Mouse (Mus musculus) CH12.LX (cell line): ENCODE data around the gene Irf2.

Experiments used
- CTCF ChIP-seq, 2 experiments: IDR thresholded peaks in 1 of 2; conservative IDR thresholded peaks in 1 of 2; 2 replicates each; pipeline ENCODE4 v1.5.1; 2011 to 2012; ENCODE audit warnings: low read depth in 2 of 2, low read length in 2 of 2, improper control_type of control experiment in 1 of 2, inconsistent platforms in 1 of 2, mild to moderate bottlenecking in 1 of 2, moderate library complexity in 1 of 2
- E2F4 ChIP-seq: IDR thresholded peaks from 2 replicates; pipeline ENCODE4 v1.6.1; 2011; ENCODE audit warnings: low read depth, low read length, improper control_type of control experiment; ENCODE audit not compliant: insufficient replicate concordance
- EP300 ChIP-seq: IDR thresholded peaks from 2 replicates; pipeline ENCODE4 v1.6.1; 2011; ENCODE audit warnings: low read length, improper control_type of control experiment
- ETS1 ChIP-seq: conservative IDR thresholded peaks from 2 replicates; pipeline ENCODE4 v1.6.1; 2012; ENCODE audit warnings: low read depth, mild to moderate bottlenecking, inconsistent platforms, low read length, improper control_type of control experiment, moderate library complexity
- MAZ ChIP-seq: IDR thresholded peaks from 2 replicates; pipeline ENCODE4 v1.6.1; 2012; ENCODE audit warnings: low read depth, mild to moderate bottlenecking, inconsistent platforms, low read length, improper control_type of control experiment, moderate library complexity
- NELFE ChIP-seq: IDR thresholded peaks from 2 replicates; pipeline ENCODE4 v1.6.1; 2011; ENCODE audit warnings: low read depth, low read length, improper control_type of control experiment
- NRF1 ChIP-seq: IDR thresholded peaks from 2 replicates; pipeline ENCODE4 v1.6.1; 2014; ENCODE audit warnings: low read depth, mild to moderate bottlenecking, inconsistent platforms, low read length, improper control_type of control experiment, moderate library complexity
- POLR2A ChIP-seq: IDR thresholded peaks from 2 replicates; pipeline ENCODE4 v1.6.1; 2011; ENCODE audit warnings: low read depth, mild to moderate bottlenecking, improper control_type of control experiment, low read length
- SIN3A ChIP-seq: IDR thresholded peaks from 2 replicates; pipeline ENCODE4 v1.6.1; 2012; ENCODE audit warnings: low read length, improper control_type of control experiment, inconsistent platforms
- ZC3H11A ChIP-seq: IDR thresholded peaks from 2 replicates; pipeline ENCODE4 v1.6.1; 2012; ENCODE audit warnings: low read depth, mild to moderate bottlenecking, inconsistent platforms, low read length, improper control_type of control experiment
- ZNF384 ChIP-seq: IDR thresholded peaks from 2 replicates; pipeline ENCODE4 v1.6.1; 2012; ENCODE audit warnings: low read depth, low read length, improper control_type of control experiment, inconsistent platforms

- TF ChIP-seq CTCF (conservative IDR thresholded peaks at IDR 0.05 in 1 of 2, IDR thresholded peaks at IDR 0.05 in 1 of 2; ENCODE audit: low read depth in 2 of 2, low read length in 2 of 2) = no peak
- TF ChIP-seq POLR2A = no peak
- no peak for TF ChIP-seq ETS1
- TF ChIP-seq NELFE = no peak
- no peak for TF ChIP-seq NRF1
- TF ChIP-seq EP300 = no peak
- TF ChIP-seq ZNF384 = no peak
- no peak for TF ChIP-seq MAZ
- no peak for TF ChIP-seq SIN3A
- no peak for TF ChIP-seq ZC3H11A
- TF ChIP-seq E2F4 = no peak
Observed at GRCm38 (mm10) chr8:46735505-46735904, 4.0 kb upstream of the Irf2 start.
